Mouse (Mus musculus) fat pad, adult 2 months (tissue): Measurements from ENCODE around the gene Bpifa6.
A peak's percentile ranks its signal among the peaks of the same experiment; 100 is the strongest.

ENCODE experiments used
- DNase-seq: peaks from one replicate; pipeline ENCODE4 v3.0.0-alpha.2; 2011; ENCODE audit warnings: low read depth, low spot score; ENCODE audit errors: extremely low read depth

The Bpifa6 gene

GRCm38 (mm10) chr2:153974582-153974981 is at the start of gene Bpifa6:
Gene Bpifa6 (plus strand): TSS chr2:153974945.
- no peak for DNase-seq

- no peak for DNase-seq
Observed at GRCm38 (mm10) chr2:153929871-153930413, 44.8 kb upstream of the Bpifa6 start.

- no peak for DNase-seq
Observed at GRCm38 (mm10) chr2:153931125-153931524, 43.6 kb upstream of the Bpifa6 start.

GRCm38 (mm10) chr2:153933311-153933710 is 41.4 kb upstream of the Bpifa6 start:
- no peak for DNase-seq

- DNase-seq: no peak
Observed at GRCm38 (mm10) chr2:153935348-153935747, 39.4 kb upstream of the Bpifa6 start.

- no peak for DNase-seq
Observed at GRCm38 (mm10) chr2:153937843-153938242, 36.9 kb upstream of the Bpifa6 start, which contains the start of gene Bpifb4. Gene Bpifb4 (plus strand): TSS chr2:153938212.

GRCm38 (mm10) chr2:153943537-153943936 is 31.2 kb upstream of the Bpifa6 start:
- DNase-seq: no peak

GRCm38 (mm10) chr2:153944567-153944966 is 30.2 kb upstream of the Bpifa6 start:
- DNase-seq: no peak

- DNase-seq: no peak
Observed at GRCm38 (mm10) chr2:153952897-153953296, 21.8 kb upstream of the Bpifa6 start.

GRCm38 (mm10) chr2:153953836-153954235 is 20.9 kb upstream of the Bpifa6 start:
- no peak for DNase-seq

GRCm38 (mm10) chr2:153962821-153963331 is 11.9 kb upstream of the Bpifa6 start:
- no peak for DNase-seq

- DNase-seq: no peak
Observed at GRCm38 (mm10) chr2:153963334-153963733, 11.4 kb upstream of the Bpifa6 start.

GRCm38 (mm10) chr2:153970221-153970620 is 4.5 kb upstream of the Bpifa6 start:
- peak; percentile 16 for DNase-seq

GRCm38 (mm10) chr2:153995770-153996169 is 21.0 kb downstream of the Bpifa6 start:
- DNase-seq: no peak

- DNase-seq: no peak
Observed at GRCm38 (mm10) chr2:154000501-154000900, 25.8 kb downstream of the Bpifa6 start.

GRCm38 (mm10) chr2:154001056-154001455 is 26.3 kb downstream of the Bpifa6 start:
- no peak for DNase-seq

- DNase-seq: no peak
Observed at GRCm38 (mm10) chr2:154004456-154004855, 29.7 kb downstream of the Bpifa6 start.

- DNase-seq: no peak
Observed at GRCm38 (mm10) chr2:154005094-154005493, 30.3 kb downstream of the Bpifa6 start.

- no peak for DNase-seq
Observed at GRCm38 (mm10) chr2:154005734-154006133, 31.0 kb downstream of the Bpifa6 start.

- DNase-seq: no peak
Observed at GRCm38 (mm10) chr2:154006331-154006730, 31.6 kb downstream of the Bpifa6 start.

- no peak for DNase-seq
Observed at GRCm38 (mm10) chr2:154007381-154007780, 32.6 kb downstream of the Bpifa6 start.

GRCm38 (mm10) chr2:154007965-154008364 is 33.2 kb downstream of the Bpifa6 start, which contains the start of gene Bpifa2:
Gene Bpifa2 (plus strand): TSS chr2:154008265.
- no peak for DNase-seq

- no peak for DNase-seq
Observed at GRCm38 (mm10) chr2:154017990-154018389, 43.2 kb downstream of the Bpifa6 start.
